28 mouse cellular contexts compared by ENCODE assay signal in genomic region chr2:131145536-131145935, GRCm38 (mm10). TPM values are rescaled to one million over a fixed set of nuclear protein-coding genes. Genes with fewer than 3 reads are reported as not detected.
"Had no signal": no experiment of that assay in that cellular context is flagged by ENCODE, and none has a peak within 500 bp of the region (broad histone marks: within the 10 kb centered on the region; RNA-seq: fewer than 3 reads in every experiment).

No protein-coding gene starts in this region.

- H3K9ac ChIP-seq: liver, embryonic 12.5 days; liver, embryonic 14.5 days; lung, embryonic 14.5 days; neural tube, embryonic 13.5 days had no signal

- H3K27me3 ChIP-seq: liver, embryonic 12.5 days; neural tube, embryonic 13.5 days had no signal

- H3K4me3 ChIP-seq: liver, embryonic 12.5 days; midbrain, embryonic 10.5 days; myocyte; neural tube, embryonic 13.5 days had no signal

- H3K9me3 ChIP-seq: liver, embryonic 12.5 days; midbrain, embryonic 10.5 days; neural tube, embryonic 13.5 days had no signal

- ATAC-seq: liver, embryonic 12.5 days; midbrain, embryonic 16.5 days had no signal

- H3K27ac ChIP-seq: liver, embryonic 14.5 days; midbrain, embryonic 10.5 days; neural tube, embryonic 13.5 days had no signal

- DNase-seq: lung, adult 18-20 months; lung, embryonic 14.5 days; lung, postnatal 10 days; lung, postnatal 4 days; midbrain, embryonic 14.5 days; retina, postnatal 1 day; right cerebral cortex, adult 18-20 months; right cerebral cortex, postnatal 25 days; right cerebral cortex, postnatal 4 days; spleen, adult 18-20 months; thymus, adult 2 months; thymus, postnatal 25 days had no signal

- H3K4me2 ChIP-seq: liver, embryonic 12.5 days; lung, embryonic 14.5 days; neural tube, embryonic 13.5 days had no signal

RNA-seq across cellular contexts. Expression of gene Gm11037, which starts 12.2 kb away (rescaled TPM):
- total RNA-seq: megakaryocyte, adult 5-6 weeks; megakaryocyte-erythroid progenitor cell, adult 5-6 weeks; neutrophil, adult 5-6 weeks had no signal
- polyA plus RNA-seq: liver, embryonic 12.5 days; liver, embryonic 14.5 days; liver, embryonic 16.5 days; lung, embryonic 14.5 days; lung, embryonic 16.5 days; midbrain, embryonic 10.5 days; midbrain, embryonic 14.5 days; midbrain, embryonic 16.5 days; myocyte; neural tube, embryonic 13.5 days; small intestine, adult 2 months; stomach, embryonic 14.5 days; stomach, embryonic 16.5 days; testis, adult 2 months; thymus, adult 2 months; urinary bladder, adult 2 months had no signal

RNA-seq across cellular contexts. Expression of gene Hspa12b, which starts 18.5 kb away (rescaled TPM):
- total RNA-seq: megakaryocyte, adult 5-6 weeks; neutrophil, adult 5-6 weeks had no signal
